Mouse (Mus musculus) megakaryocyte-erythroid progenitor cell, adult 5-6 weeks (primary cell): Measurements from ENCODE around the gene Mipep. TPM values are rescaled to one million over a fixed set of nuclear protein-coding genes. Genes with fewer than 3 reads are reported as not detected.

Experiments
- ATAC-seq: replicated peaks from 2 replicates; pipeline ENCODE4 v1.8.0; 2016; ENCODE audit warnings: mild to moderate bottlenecking, inconsistent platforms; ENCODE audit not compliant: severe bottlenecking, poor library complexity, low FRiP score, low TSS enrichment
- total RNA-seq, 2 experiments: library from RNA; stranded (forward) in 1 of 2; stranded (reverse) in 1 of 2; fragments of 200-1000, 215-1000 nt in 1 of 2; fragments of >200 nt in 1 of 2; fragmentation: Nextera tagmentation in 1 of 2; gene quantifications; 2 replicates each; pipeline ENCODE4 v1.2.3; 2014 to 2017

Mipep gene
- total RNA-seq, 2 experiments from 2014 or later: 15.8 to 34.2 TPM

DNA sequence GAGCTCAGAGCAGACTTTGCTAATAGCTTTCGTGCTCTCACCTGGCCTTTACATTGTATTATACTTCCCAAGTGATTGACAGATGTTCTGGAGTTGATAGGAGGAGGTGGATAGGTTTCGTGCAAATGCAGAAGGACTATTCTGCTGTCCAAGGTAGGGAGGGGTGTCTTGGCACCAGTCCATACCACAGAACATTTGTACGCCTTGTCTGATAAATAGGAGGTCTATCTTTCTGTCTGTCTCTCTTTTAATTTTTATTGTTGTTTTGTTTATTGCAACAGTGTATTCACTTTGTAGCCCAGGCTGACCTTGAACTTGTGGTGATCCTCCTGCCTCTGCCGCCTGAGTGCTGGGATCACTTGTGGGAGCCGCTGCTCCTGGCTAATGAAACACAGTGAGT, 13.2 kb downstream of the Mipep start:
- peak; percentile 56 for ATAC-seq

DNA sequence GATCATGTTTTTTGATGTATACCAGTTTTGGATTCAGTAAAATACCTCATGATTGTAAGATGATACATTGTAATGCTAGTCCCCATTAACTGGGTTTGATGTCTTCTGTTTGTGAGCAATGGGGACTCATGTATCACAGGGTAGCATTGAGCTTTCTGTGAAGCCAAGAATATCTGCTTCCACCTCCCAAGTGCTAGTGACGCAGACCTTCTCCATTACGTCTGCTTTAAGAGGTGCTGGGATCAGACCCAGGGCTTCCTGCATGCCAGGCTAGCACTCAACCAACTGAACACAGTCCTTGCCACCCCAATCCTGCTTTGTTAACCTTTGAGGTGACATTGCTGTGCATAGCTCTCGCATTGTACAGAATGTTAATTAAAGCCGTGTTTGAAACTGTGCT, 14.3 kb downstream of the Mipep start:
- no peak for ATAC-seq

DNA sequence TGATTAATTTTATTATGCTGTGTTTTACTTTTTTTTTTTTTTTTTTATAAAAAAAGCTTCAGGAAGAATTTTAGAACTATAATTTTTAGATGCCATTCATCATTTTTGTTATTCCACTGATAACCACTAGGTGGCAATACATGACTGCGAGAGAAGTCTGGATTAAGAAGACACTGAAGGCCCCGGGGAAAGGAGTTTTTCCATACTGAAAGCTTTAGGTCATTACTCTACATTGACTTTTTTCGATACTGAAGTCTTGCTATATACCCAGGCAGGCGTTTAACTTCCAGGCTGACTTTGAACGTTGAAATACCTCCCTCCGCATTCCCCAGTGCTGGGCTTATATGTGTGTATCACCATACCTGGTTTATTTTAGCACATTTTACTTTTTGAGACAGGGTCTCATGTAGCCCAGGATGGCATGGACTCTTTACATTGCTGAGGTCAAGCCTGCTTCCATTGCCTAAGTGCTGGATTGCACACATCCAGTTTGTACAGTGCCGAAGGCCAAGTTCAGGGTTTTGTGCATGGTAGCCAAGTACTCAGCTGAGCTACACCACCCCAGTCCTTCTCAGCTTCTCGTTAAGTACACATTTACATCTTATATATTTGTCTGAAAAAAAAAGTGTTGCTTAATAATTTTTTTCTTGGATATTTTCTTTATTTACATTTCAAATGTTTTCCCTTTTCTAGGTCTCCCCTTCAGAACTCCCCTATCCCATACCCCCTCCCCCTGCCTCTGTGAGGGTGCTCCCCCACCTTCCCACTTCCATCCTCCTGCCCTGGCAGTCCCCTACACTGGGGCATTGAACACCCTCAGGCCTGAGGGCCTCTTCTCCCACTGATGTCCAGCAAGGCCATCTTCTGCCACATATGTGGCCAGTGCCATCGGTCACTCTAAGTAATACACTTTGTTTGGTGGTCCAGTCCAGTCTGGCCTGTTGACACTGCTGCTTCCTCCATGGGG, 15.7 kb downstream of the Mipep start:
- ATAC-seq: peak; percentile 34; the same call in 1 of the 2 replicates

DNA sequence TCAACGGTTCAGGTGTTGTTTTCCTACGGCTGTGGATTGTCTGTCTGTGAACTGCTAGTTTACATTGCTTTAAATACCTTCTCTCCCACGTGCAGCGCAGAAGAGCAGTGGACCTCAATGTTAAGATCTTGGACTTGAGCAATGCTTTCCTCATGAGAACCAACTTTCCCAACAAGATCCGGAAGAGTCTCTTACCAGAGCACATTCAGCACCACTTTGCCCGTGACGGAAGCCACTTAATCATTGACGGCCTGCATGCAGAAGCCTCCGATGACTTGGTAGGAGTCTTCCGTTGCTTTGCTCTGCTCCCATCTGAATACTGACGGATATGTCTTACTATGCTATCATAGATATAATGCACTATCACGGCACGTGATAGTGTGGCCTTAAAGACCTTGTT, 17.7 kb downstream of the Mipep start:
- no peak for ATAC-seq

DNA sequence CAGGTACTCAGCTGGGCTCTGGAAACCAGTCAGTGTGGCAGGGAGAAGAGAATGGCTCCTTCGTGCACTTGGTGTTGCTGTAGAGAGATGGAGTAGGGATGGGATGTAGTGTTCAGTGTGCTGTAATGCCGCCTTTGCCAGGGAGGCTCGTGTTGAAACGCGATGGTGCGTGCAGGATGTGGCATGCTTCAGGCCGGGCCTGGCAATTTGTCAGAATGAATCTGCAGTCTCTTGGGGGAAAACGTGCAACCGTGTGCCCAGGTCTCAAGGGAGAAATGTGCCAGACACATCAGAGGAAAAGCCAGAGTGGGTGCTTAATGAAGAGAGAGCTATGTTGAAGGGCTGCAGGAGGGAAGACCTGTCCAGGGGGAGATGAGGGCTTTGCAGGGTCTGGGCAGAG, 20.6 kb downstream of the Mipep start:
- no peak for ATAC-seq

DNA sequence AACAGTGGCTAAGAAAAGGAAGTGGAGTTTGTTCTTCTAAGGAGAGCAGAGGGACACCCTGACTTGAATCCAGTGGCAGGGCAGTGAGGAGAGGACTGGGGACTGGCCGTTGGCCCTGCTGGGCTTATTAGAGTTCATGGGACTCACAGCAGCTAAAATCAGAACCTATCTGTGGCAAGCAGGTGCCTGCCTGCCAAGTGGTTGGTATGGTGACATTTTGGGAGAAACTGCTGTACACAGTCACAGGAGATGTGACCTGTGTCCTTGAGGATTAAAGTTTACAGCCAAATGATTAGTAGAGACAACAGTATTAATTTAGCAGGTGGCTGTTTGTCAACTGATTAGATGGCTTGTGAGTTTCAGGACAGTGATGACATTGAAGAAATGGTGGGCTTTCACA, 21.5 kb downstream of the Mipep start:
- no peak for ATAC-seq

DNA sequence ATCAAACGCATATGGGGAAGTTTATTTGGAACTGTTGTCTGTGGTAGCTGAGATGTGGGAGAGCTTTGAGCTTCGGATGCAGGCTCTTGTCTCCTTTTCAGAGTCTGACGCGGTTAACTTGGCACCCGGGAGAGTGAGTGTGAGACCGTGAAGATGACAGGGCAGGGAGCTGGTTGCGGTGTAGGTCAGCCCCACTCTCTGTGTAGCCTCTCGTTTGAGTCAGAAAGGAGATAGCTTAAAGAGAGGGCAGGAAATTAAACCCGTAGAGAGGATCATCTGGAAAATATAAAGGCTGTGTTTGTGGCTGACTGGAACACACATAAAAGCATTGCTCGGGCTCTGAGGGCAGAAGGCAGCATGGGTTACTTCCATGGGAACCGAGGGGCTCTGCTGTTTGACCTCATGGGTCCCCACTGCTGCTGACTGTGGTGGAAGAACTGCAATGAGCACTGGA, 22.5 kb downstream of the Mipep start:
- no peak for ATAC-seq

DNA sequence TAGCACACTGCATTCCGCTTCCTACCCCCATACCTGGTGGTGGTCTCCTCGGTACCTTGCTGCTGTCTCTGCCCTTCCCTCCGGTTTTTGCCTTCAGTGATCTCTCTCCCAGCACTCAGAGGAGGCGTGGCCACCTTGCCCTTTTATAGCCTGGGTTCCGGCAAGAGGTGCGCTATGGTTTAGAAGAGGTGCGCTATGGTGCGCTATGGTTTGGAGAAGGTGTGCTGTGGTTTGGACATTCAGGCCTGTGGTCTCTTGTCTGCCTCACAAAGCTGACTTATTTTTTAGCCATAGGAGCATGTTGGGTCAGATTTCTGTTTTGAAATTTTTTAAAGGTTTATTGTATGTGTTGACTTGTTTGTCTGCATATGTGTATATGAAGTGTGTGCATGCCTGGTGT, 25.5 kb downstream of the Mipep start:
- ATAC-seq: no peak

DNA sequence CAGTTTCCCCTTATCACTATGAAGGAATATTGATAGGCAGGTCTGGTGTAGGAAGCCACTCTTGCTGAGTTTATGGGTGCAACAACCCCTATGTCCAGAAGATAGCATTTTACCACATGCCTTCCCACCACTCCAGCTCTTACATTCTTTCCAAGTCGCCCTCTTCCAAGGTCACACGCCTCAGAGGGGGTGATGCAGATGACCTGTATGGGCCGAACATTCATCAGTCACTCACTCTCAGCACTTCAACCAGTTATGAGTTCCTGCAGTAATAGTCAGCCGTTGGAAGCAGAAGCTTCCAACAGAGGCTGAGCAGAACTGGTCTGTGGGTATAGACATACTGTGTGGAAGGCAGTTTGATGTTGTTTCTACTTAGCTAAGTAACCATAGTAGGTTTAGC, 27.2 kb downstream of the Mipep start:
- ATAC-seq: no peak

DNA sequence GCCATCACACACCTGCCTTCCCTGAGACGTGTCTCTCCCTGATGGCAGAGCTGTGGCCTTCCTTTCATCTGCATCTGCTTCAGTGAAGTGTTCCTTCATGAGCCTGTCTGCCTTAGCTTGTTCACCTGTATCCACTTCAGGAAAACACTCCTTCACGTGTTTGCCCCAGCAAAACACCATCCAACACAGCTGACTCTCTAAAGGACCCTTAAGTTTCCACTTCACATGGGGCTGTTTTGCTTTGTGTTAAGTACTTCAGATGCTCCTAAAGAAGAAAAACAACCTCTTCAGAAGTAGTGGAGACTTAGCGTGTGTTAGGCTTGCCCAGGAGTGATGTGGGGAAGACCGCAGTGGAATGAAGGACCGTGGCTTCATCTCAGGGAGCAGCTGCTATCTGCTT, 30.7 kb downstream of the Mipep start:
- no peak for ATAC-seq

DNA sequence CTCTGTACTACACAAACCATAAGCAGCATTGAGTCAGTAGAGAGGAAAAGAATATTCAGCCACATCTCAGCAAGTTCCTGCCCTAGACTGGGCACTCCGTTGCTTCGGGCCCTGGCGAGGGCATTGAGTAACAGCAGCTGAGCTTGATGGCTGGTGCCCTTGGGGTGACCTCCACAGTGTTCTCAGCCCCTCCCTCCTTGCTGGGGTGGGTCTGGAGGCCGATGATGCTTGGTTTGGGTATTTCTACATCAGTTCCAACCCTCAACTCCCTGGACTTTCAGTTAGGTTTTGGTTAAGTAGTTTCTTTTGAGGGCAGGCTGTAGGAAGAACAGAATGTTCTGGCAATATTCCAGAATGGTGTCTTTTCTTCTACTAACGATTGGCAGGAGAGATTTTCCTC, 33.7 kb downstream of the Mipep start:
- no peak for ATAC-seq

DNA sequence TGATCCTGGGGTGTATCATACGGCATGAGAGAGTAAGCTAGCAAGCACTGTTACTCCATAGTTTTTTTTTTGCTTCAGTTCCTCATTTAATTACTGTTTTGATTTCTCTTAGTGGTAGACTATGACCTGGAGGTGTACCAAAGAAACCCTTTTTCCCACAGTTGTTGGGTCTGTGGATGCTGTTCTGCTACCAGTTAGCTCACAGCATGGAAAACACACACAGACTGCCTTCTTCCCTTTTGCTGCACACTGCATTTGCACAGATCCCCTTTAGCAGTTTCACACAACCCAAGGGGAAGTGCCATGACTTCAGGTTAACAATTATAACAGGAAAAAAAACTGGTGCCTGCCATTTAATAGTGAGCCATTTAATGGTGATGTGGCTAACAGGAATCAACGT, 45.7 kb downstream of the Mipep start:
- ATAC-seq: no peak

DNA sequence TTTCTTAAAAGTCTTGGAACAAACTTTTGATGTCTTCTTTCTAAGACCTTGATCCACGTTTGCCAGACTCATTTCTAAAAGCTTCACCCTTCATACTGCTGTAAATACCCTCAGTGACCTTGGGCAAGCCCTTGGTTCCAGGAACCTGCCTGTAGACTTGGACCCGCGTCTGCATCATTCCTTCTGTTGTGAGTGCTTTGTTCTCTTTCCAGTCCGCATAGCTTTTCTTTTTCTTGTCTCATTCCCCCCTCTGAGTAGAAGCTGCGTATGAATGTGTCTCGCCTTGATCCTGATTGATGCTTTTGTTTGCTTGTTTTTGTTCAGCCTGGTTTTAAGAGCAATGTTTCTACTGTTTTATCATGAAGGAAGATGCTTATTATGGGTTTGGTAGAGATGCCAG, 52.3 kb downstream of the Mipep start:
- ATAC-seq: no peak

DNA sequence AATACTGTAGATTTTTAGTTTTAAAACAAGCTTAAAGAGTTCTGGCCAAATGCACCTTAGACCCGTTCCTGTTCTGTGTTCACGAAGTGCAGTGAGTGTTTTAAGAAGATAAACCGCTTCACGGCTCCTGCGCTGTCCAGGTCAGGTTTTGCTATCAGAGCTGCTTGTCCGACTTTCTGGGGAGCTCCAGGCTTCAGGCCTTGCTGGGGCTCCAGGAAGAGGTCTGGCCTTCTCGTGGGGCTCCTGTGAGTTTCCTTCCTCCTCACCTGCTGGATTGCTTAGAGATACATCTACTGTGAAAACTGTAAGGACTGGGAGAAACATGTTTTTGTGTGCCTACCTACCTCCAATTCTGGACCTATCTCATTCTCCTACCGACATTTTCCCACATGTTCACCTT, 55.3 kb downstream of the Mipep start:
- ATAC-seq: no peak

DNA sequence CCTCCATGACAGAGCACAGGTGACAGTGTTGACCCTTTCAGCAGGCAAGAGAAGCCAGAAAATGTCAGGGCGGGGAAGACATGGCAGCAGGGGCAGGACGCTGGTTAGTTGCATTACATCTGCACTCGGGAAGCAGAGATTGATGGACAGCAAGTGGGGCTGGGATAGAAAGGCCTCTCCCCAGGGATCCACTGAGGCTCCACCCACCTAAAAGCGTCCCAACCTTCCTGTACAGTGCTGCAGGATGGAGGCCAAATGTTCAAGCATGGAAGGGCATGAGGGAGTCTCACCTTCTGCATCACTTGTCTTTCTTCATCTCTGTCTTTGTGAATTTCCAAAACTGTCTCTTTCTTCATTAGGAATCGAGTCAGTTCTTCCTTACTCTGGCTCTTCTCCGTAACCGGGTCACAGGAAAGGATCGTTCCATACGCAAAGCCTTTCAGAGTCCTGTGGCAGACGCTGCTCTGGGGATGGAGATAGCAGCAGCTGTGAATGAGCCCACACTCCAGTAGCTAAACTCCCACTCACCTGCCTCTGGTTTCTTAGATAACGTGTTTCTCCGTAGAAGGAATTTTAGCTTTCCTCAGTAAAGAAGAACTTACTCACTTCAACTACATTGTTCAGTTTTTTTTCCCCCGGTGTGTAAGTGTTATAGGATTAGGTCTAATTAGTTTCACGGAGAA, 57.7 kb downstream of the Mipep start:
- ATAC-seq: no peak

DNA sequence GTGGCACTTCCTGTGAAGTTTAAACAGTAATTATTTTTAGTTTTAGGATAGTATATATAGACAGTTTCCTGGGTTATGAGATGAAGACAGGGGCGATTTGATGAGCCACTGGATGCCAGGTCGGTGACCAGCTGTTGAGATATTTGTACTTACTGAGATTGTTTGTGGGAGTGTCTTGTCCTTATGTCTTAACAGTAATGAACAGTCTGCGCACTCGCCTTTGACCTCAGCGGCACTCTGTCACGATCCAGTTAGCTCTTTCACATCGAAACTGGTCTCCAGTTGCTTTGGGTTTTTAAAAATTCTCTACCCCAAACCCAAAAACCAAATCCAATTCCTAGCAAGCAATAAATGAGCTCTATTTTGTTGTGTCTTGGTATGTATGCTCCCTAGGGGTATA, 59.2 kb downstream of the Mipep start:
- no peak for ATAC-seq

DNA sequence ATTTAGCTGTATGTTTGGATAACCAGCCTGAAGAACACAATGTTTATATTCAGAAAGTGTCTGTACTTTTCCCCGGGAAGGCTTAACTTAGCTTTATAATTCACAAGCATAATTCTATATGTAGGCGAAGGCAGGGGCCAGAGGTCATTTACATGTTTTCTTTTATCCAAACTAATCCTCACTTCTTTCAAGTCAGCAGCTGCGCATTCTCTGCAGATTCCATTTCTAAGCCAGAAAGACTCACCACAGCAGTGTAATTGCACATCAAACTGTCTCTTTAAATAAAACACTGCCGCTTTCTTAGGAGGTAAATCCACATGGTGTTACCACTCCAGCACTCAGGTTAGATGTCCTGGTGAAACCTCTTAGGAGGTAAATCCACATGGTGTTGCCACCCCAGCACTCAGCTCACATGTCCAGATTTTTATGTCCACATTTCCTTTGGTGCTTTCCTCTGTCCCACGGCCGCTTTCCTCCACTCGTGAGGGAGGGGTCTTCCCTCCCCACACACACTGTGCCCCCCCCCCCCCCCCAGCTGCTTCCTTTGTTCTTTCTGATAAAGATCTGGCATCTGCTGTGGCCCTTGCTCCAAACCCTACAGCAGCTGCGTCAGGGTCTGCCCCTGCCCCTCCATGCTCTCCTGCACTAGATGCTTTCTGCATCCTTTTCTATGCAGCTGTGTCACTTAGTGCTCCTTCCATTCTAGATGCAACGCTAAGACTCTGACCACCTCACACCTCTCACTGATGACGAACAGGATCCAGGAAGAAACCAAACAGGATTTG, 61.1 kb downstream of the Mipep start:
- no peak for ATAC-seq

DNA sequence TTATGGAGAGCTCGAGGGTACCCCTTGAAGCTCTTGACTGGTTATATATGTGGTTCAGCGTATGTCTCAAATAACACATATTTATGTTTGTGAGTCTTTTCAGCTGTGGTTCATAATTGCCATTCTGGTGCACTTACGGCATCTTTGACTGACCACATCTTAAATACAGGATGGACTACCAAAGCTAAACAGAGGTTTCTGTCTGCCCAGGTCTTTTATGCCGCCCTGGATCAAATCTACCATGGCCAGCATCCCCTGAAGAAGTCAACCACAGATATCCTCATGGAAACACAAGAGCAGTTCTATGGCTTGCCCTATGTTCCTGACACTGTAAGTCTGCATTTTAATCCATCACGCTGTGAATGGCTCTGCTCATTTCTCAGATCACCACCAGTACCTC, 61.8 kb downstream of the Mipep start:
- ATAC-seq: no peak

DNA sequence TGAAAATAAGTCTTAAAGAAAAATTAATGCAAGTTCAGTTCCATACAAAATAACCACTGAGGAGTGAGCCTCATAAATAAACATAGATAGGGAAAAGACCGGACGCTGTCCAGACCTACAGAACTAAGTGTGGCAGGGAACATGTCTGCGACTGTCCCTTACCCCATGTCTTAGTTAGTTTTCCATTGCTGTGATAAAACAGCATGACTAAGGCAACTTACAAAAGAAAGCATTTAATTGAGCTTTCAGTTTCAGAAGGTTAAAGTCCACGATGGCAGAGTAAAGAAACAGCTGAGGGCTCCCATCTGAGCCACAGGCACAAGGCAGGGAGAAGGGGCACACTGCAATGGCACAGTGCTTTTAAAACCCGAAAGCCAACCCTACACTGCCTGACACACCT, 63.8 kb downstream of the Mipep start:
- ATAC-seq: no peak

DNA sequence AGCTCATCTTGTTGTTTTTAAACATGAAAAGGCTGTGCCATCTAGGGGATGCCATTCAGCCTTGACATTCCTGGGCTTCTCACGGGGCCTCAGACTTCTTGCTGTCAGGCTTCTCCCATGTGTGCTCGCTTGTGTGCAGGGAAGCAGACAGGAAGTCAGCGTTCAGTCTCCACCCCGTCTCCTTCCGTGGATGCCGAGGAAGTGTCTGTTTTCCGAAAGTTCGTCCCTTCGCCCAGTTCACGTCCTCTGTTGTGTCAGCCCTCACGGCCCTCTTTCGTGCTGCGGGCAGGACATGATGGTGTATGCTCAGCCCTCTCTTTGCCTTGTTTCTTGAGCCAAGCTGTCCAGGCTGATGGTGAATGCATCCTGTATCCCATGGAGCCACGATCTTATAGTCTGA, 65.7 kb downstream of the Mipep start:
- no peak for ATAC-seq
